Mouse (Mus musculus): ENCODE measurements at regions not wholly inside any gene's neighbourhood (a gene's known extent, or its start where the extent isn't known, plus 50 kb on each side); places are given as distances from the start of the nearest gene placed in this dataset.

DNA sequence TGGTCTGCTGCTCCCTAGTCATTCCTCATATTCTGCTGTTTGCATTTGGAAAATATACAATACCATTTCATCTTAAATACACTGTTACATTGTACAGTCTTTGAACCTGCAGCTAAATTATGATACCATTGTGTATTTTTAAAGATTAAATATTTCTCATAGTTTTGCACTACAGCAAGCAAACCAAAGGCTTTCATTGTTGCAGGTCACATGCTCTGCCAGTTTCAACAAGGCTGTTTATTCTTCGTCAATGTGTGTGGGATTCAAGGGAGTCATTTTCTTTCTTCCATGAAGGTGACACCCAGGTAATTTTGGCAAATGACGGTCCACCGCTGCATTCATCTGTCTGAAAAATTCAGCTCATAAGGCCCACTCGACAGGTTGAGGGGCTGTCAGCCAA lies 200.9 kb upstream of the Lrig1 start:
- DNase-seq (ENCODE audit: low read depth): no peak

DNA sequence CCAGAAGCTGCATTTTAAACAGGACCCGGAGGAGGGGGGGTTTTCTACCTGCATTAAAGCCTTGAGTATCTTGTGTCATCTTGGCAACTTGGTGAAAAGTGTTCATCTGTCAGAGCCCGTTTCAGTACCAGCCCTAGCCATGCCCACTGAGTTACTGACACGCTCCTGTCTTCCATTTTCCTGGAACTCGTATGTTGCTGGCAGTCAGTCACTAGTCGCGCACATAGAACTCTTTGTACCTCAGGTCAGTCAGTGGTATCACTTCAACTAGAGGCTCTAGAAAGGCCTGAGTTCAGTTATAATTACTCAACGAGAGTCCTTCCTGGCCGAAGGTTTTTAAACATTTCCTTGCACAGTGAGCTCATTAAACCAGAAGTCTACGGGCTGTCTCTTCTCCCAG lies 198.9 kb upstream of the Lrig1 start:
- DNase-seq (ENCODE audit: low read depth): no peak

DNA sequence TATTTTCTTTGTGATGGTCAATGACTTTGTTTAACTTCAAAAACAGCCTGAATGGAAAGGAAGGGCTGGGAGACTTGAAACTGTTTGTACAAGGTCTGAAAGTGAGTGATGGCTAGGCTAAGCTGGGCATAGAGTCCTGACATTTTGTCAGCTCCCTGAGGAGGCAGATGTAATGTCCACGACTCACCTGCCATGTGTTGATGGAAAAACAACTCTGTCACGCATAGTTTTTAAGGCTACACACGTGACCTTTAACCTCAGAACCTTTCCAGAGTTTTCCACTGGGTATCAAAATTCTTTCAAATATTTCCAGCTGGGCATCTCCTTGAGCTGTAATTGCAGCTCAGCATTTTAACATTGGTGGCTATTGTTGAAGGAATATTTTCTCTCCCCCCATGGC lies 190.2 kb upstream of the Lrig1 start:
- DNase-seq (ENCODE audit: low read depth): no peak

DNA sequence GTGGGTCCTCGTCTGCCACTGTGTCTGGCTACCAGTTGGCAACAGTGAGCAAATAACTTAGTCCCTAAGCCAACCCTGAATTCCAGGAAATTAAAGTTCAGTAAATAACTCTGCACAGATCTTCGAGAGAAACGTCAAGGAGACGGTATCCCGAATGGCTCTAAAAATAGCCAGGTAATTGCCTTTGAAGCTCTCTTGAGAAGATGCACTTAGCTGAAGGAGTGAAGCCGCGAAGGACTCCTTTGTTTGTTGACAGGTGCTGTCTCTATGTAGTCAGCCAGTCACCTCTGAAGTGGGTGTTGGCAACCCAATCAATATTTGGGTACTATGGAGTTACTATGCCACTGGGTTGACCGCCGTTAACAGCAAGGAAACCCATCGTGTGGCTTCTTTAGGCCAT lies 189.3 kb upstream of the Lrig1 start:
- DNase-seq (ENCODE audit: low read depth): no peak

DNA sequence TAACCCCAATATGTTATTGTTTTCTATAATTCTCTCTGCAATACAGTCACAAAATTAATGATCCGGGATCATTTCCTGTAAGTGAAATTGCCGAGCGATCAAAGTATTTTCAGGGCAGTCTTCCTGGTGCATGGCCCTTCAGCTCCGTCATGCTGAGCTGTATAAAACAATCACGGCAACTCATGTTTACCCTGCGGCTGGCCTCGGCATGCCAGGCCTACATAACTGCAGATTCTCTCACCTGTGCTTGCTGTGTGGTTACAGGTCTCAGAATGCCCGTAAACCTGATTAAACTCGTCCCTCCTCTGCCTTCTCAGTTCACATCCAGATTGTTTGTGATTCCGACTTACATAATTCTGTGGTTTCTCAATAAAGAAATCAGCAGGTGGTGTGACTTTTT lies 181.2 kb upstream of the Lrig1 start:
- no peak for DNase-seq (ENCODE audit: low read depth)

DNA sequence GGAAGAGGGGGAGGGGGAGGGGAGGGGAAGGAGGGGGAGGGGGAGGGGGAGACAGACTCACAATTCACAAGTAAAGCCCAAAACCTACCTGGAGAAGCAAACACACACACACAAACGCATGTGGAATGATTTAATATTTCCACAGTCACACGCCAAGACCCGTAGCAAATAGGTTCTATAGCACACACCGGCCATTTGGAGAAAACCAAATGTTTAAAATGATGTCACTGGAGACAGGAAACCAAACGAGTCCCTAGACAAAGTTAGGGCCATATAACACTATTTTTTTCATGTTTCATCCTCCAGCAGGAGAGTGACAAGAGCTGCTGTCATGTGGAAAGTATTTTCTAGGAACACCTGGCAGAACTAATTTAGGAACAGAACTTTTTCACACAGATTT lies 175.9 kb upstream of the Lrig1 start:
- DNase-seq (ENCODE audit: low read depth): no peak

DNA sequence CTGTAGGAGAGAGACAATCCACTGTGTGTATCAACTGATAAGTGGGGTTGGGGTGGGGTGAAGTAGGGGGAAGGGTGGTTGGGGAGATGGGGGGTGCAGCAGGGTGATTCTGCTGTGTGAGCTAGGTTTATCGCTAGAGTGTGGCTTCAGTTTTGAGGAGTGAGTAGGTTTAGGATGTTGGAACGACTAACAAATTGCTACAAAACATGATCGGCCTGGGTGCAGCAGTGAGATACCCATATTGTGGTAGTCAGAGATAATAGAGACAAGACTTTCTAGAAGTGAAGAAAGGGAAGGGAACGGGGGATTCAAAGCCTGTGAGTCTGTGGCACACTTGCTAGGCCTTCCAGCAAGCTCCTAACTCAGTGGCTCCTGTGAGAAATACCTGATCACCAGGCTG lies 175.1 kb upstream of the Lrig1 start:
- DNase-seq (ENCODE audit: low read depth): no peak

DNA sequence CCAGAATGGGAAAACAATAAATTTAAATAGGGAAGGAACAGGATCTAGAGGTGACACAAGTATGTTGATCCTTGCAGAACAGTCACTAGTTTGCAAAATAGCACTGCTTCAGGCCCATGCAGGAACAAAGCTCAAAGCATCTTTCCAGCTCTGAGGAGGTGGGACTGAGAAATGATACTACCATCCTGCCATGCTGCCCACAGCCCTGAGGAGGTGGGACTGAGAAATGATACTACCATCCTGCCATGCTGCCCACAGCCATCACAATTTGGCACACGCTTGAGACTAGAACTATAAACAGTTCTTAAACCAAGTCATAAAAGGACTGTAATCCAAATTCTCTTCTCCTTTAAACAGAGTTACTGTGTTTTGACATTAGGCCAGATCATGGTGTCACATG lies 174.5 kb upstream of the Lrig1 start:
- DNase-seq (ENCODE audit: low read depth): no peak

DNA sequence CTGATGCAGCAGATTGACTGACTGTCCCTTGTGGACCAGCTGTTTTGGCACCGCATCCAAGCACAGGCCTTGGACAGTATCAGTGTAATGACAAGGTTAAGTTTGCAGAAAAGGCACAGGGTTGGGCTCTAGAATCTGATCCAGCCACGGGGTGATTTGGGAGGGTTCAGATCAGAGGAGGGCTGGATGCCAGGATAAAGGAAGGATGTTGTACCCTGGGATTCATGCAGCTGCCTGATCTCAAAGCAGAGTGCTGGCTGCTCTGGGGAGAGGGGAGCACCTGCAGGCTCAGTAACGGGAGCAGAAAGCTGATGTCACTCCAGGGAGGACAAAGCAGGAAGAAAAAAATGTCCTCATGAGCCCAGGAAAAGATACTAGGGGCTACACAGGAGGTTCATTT lies 168.0 kb upstream of the Lrig1 start:
- no peak for DNase-seq (ENCODE audit: low read depth)

DNA sequence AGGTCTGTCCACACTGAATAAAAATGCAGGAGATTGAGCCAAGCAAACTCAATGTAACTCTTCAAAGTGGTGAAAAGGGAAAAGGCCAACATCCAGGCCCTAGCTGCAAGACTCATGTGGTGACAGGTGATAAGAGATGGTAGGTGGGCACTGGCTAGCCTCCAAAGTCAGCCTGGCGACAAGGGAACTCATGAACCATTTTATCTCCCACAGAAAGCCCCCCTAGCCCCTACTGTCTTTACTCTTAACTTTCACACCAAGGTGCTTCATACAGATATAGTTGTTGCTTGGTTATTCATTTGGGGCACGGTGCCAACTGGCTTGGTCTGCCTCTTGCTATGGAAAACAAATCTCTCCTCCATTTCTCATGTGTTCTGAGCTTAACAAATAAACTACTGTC lies 165.5 kb upstream of the Lrig1 start:
- no peak for DNase-seq (ENCODE audit: low read depth)

DNA sequence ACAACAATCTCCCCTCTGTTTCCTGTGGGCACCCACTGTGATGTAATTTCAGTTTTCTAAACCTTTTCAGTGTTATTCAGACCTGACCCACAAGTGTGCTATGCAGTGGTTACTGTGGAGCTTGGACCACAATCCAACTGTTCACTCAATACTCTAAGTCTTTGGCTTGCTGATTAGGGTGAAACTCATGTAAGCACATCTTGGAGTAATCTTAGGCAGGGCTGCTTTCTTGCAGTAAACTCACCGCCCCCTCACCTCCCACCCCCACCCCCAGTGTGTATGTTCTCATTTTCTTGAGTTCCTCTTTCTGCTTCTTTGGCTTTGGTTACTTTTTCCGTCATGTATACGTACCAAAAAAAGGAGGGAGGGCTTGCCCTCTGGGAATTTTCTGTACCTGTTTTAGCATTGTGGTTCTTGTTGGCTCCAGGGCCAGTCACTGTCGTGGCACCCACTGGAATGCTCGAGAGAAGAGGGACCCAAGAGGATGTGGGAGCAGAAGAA lies 158.2 kb upstream of the Lrig1 start:
- DNase-seq (ENCODE audit: low read depth): no peak

DNA sequence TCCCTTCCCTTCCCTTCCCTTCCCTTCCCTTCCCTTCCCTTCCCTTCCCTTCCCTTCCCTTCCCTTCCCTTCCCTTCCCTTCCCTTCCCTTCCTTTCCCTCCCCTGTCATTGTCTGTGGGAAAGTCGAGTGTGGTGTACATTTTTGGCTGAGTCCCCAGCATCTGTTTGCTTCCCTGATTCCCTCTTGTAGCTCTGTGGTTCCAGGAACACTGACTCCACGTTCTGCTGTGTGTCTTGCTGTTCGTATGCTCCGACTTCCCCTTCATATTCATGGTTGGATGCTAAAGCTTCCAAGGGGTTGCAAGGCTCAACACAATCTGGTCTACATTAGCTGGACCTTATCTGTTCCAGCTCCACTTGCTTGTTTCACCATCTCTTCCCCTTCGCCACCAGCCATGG lies 150.2 kb upstream of the Lrig1 start:
- no peak for DNase-seq (ENCODE audit: low read depth)

DNA sequence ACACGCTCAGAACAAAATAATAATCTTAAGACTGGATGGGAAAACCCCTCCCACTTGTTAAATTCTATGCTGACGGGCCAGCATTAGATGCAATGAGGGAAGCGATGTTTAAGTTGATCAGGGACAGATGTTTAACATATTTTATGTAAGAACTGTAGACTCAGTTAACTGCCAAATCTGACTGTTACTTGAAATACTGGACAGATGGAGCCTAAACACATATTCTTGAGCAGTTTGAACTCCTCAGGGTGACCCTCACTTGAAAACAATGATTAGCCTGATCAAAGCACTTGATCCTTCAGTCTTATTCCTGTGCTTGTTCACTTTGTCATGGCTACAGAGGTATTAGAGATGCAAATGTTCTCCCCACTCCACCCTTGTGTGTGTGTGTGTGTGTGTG lies 149.6 kb upstream of the Lrig1 start:
- no peak for DNase-seq (ENCODE audit: low read depth)

DNA sequence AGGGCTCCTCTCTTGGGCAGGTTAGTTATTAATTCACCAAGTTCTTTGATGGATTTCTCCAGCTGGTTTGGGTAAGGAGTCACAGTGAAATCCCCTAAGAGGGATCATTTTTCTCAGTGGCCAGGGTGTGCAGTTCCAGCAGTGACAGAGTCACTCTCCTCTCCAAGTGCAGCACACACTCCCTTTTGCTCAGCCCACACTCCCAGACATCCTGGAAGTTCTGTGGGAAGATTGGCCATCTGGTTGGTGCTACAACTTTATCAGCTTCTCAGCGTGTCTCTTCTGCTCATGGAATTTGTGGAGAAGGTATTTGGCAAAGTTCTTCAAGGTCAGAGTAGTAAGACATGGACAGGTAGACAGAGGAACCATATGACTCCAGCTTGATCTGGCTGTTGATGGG lies 148.5 kb upstream of the Lrig1 start:
- no peak for DNase-seq (ENCODE audit: low read depth)

DNA sequence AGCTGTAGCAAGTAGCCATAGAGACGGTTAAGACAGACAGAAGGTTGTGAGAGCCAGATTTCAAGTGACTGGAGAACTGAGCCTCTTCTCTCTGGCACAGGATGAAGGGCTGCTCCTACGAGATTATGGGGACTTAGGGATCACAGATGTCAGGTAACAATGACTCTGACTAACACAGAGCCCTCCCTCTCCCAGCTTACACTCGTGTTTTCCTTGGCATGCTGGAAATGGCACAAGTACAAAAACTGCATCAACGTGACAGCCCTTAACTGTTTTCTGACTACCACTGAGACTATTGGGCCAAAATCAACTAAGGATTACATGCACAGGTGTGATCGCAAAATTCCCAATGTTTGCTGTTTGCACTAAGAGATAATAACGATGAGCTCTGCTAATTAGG lies 145.9 kb upstream of the Lrig1 start:
- DNase-seq (ENCODE audit: low read depth): no peak

DNA sequence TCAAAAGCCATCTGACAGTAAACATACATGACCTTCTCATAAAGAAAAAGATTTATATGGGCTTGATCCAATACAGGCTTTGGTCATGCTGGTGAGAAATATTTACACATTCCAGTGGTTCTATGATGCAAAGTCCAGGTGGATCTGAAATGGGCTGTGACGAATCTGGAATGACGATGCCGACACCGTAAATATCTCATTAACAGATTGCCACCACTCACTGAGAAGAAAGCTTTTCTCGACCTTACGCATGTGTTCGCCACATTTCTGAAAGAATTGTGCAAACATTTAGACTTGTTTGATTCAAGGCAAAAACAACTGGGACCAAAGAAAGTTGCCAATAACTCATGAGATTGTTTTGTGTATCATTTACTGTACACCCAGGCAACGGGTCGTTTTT lies 142.9 kb upstream of the Lrig1 start:
- no peak for DNase-seq (ENCODE audit: low read depth)

DNA sequence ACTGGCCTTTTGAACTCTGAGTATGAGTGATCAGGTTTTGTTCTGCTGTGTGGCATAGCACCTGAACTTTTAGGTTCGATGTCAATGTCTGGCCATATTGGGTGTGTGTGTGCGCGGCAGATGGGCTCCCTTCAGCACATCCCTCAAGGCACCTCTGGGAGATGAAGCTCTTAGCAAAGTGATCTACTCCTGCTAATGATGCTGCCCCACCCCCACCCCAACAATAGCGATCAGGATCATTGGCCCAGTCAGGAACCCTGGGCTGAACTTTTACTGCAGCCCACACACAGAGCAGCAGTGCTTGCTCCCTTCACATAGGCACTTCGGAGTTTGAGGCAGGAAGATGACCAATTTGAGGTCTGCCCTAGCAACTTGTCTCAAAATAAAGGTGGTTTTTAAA lies 141.9 kb upstream of the Lrig1 start:
- DNase-seq (ENCODE audit: low read depth): no peak

DNA sequence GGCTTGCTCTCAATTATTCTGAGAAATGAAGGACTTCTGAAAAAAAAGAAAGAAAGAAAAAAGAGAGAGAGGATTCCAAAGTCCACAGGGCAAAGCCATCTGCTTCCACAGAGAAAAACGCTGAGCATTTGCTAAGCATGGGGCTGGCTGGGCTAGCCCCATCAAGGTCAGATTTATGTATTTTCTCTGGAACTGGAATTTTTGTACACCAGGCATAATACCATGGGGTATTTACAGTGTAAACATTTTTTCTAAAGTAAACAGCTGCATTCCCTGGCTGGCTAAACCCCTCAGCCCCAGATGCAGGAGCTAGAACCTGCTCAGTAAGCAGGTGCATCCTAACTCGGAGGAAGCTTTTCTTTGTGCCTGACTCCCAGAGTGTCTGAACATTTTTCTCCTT lies 135.8 kb upstream of the Lrig1 start:
- no peak for DNase-seq (ENCODE audit: low read depth)

DNA sequence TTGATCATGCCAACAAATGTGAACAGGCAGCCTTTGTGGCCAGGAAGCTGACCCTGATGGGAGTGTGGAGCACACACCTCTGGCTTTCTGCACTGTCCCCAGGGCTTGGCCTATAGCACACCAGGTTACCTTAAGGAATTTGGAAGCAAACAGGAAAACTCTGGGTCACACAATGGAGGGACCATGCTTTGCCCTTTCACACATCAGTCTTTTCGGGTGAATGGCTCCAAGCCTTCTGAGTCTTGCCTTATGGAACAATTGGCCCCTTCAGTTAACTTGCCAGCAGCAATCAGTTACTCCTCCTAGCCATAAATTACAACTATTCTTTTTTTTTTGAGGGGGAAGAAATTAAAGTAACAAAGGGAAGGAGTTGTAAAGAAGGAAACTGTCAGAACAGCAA lies 134.6 kb upstream of the Lrig1 start:
- DNase-seq (ENCODE audit: low read depth): no peak

DNA sequence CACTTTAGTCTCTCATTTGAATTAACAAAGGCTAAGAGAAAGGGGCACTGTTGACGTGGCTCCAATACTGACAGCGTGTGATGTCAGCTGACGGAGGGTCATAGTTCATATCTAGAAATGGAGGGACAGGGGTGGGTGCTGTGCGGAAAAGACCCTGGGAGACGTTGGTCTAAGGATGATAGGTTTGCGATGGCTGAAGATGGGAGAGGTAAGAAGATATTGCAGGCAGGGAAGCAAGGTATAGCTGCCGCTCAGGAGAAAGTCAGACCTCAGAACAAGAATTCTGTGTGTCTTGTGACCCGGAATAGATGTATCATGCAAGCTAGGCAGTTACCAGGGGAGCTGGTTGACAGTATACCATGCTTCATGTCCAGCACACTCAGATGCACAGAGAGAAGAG lies 130.8 kb upstream of the Lrig1 start:
- DNase-seq (ENCODE audit: low read depth): no peak

DNA sequence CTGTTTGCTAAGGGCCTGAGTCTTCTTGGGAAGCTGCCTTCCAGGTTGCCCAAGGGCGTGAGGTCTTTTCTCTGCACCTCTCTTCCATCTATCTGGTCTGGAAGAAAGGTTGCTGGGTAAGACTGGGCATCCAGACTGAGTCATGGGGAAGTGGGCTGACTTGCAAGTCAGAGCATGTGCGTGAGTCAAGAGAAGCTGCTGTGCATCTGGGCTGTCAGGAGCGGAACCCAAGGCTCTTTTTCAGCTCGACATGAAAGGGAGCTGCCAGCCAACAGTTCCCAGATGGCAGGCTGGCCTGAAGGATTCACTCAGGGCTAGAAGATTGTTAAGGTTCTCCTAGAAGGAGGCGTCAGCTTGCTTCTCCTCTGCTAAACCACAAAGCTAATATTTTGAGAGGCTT lies 129.3 kb upstream of the Lrig1 start:
- no peak for DNase-seq (ENCODE audit: low read depth)

DNA sequence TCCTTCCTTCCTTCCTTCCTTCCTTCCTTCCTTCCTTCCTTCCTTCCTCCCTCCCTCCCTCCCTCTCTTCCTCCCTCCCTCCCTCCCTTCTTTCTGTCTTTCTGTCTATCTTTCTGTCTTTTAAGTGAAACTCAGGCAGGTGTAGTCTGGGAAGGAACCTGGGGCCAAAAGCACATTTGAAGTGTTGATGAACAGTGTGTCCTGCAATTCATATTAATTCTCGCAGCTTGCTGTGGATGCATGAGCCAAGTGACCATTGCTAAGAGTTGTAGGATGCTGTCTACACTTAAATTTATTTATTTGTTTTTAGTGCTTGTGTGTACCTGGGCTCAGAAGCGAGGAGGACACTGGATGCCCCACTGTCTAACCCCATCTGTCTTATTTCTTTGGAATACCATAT lies 126.7 kb upstream of the Lrig1 start:
- peak; percentile 51 for DNase-seq (ENCODE audit: low read depth)

DNA sequence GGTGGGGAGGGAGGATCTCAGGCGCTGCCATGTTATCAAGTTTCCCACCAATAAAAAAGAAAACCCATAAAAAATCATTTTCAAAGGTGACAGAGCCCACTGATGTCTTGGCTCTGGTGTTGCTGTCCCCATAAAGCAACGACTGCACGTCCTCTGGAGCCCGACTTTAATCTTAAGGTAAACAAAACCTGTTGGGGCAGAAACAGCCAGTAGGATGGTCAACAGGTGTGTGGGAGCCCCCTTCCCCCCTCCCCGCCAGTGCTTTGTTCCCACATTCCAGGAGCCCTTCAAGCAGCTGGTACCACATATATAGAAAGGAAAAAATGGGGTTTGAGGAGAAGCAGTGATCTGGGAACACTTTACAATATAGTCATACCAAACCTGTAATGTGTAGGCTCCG lies 118.3 kb upstream of the Lrig1 start:
- DNase-seq (ENCODE audit: low read depth): no peak

DNA sequence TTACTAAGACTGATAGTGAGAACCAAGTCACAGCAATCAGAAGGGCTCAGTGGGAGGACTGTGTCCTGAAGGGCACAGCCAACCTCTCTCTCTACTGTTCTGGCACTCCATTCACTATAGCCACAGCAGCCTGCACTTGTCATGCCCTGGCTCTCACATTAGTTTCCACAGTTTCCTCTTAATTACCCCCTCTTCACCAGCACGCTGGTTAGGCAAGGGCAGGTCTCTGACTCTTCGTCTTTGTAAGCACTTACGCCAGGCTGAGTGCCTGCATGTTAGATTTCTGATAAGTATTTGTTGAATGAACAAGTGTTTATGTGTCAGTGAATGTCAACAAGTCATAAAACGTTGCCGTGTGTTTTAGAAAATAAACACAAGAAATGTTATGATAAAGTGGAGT lies 116.2 kb upstream of the Lrig1 start:
- DNase-seq (ENCODE audit: low read depth): no peak

DNA sequence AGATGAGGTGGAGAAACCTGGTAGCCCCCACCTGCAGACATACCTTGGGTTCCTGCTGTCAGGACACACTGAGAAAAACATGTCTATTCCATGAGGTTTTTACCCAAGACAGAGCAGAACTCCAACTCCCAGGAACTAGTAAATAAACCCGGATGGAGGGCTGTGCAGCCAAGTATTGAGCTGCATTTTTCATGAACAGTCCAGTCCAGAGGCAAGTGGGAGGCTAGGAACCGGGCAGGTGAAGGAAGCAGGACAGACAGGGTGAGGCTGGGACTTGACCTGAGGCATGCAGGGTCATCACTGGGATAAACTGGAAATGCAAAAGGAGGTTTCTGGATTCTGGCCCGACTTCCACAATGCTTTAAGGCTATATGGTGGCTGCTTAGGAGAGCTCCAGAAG lies 114.8 kb upstream of the Lrig1 start:
- no peak for DNase-seq (ENCODE audit: low read depth)

Data from induced T-regulatory cell, adult 2 months (primary cell).